Mouse (Mus musculus): ENCODE measurements around the gene Zfpm1. TPM values are rescaled to one million over a fixed set of nuclear protein-coding genes. Genes with fewer than 3 reads are reported as not detected.

The Zfpm1 gene
- polyA plus RNA-seq, 1 experiment: 20.7 TPM

GRCm38 (mm10) chr8:122281317-122282034 is 465 bp upstream of the Zfpm1 start:
- Histone ChIP-seq H3ac (ENCODE audit: control insufficient read depth, insufficient read length, low read depth) (peak overlapping the region; percentile 51), H3K4me3 (ENCODE audit: insufficient read depth, poor library complexity, severe bottlenecking) (peak overlapping the region; percentile 44), H3K79me3 (ENCODE audit: low read depth) (peaks cover 1% of the 10 kb centered on the region), H3K36me3 (ENCODE audit: control insufficient read depth, insufficient read depth) (no peaks in the 10 kb centered on the region), H3K79me2 (ENCODE audit: control insufficient read depth, insufficient read depth) (peaks cover 15% of the 10 kb centered on the region), H3K27me3 (ENCODE audit: control insufficient read depth, insufficient read depth, insufficient read length) (no peaks in the 10 kb centered on the region)
- TF ChIP-seq MAX (IDR thresholded peaks at IDR 0.05): peak; percentile 12
- no peak for TF ChIP-seq MYOG (IDR thresholded peaks at IDR 0.05; ENCODE audit: control insufficient read depth, extremely low read depth, insufficient read length)

DNA sequence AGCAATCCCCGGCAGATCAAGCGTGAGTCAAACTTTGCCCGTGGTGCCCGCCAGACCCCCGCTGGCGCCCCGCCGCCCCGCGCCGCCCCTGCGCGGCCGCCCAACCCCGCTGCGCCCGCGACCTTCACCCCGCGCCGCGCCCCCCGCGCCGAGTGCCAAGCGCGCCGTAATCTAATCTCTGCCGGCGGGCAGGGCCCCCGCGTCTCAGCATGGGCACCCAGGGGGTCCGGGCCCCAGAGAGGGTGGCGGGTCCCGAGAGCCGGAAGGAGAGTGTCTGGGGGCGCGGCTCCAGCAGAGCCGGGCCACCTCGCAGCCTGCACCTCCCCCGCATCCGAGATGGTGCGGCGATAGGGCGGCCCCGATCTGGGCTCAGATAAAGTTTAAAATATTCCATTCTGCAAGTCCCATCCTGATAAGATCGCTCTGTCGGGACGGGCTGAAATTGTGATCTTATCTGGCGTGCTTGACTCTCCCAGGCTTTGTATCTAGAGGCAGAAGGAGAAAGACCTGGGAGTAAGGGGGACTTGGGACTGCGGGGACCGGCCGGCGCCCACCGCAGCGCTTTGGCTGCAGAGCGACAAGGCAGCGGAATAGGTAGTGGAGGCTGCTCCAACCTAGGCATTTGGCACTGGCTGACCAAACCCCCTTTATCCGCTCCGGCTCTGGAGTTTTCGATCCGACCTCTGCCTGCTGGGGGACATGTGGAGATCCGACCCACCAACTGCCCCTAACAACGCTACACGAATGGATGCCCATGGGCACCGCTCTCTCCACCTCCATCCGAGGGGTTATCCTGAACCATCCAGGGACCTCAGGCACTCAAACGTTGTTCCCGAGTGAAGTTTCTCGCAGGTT is 787 bp downstream of the Zfpm1 start:
- peak overlapping the region; percentile 44 for H3K4me3 ChIP-seq (ENCODE audit: insufficient read depth, poor library complexity, severe bottlenecking)

DNA sequence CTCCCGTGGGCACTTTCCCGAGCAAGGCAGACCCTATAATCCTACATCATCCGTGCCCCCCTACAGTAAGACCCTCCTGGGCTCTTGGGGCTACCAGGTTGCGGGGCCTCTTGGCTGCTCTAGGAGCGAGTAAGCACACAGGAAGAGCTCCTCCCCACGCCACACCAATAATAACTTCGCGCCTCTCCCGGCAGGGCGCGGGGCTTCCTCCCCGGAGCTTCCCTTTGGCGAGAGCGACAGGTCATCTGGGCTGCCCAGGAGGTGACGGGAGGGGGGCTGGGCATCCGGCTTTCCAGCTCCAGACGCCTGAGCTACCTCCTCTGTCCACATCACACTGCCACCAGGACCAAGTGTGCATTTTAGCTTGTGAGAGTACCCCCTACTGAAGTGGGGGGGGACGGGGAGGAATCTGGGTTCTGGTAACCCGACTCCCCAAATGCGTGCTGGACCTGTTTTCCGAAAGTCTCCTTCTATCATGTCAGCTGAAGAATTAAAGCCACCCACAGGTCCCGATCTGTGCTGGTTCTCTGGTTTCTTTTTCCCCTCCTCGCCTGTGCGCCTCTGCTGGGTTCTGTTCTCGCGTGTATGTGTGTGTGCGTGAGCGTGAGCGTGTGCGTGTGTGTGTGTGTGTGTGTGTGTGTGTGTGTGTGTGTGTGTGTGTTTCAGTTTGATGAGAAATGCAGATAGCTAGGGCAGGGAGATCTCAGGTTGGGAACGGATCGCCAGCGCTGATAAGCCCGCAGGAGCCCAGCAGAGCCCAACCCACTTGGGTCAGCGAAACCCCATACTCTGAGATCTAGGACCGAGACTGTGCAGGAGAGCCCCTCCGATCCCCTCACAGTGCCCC is 1.6 kb downstream of the Zfpm1 start:
- Histone ChIP-seq H3K36me3 (ENCODE audit: control insufficient read depth, insufficient read depth) (no peaks in the 10 kb centered on the region), H3K27me3 (ENCODE audit: control insufficient read depth, insufficient read depth, insufficient read length) (no peaks in the 10 kb centered on the region), H3K4me3 (ENCODE audit: insufficient read depth, poor library complexity, severe bottlenecking) (peak overlapping the region; percentile 44), H3K79me2 (ENCODE audit: control insufficient read depth, insufficient read depth) (peaks cover 32% of the 10 kb centered on the region), H3K79me3 (ENCODE audit: low read depth) (peaks cover 1% of the 10 kb centered on the region), H3ac (ENCODE audit: control insufficient read depth, insufficient read length, low read depth) (peak overlapping the region; percentile 25)
- TF ChIP-seq CTCF (IDR thresholded peaks at IDR 0.05; ENCODE audit: control insufficient read depth, insufficient read depth, insufficient read length) (no peak), MYOG (IDR thresholded peaks at IDR 0.05; ENCODE audit: control insufficient read depth, extremely low read depth, insufficient read length) (no peak), USF1 (IDR thresholded peaks at IDR 0.05; ENCODE audit: low read depth) (no peak), CEBPB (IDR thresholded peaks at IDR 0.05; ENCODE audit: low read depth) (no peak), MAX (IDR thresholded peaks at IDR 0.05) (no peak), FOSL1 (IDR thresholded peaks at IDR 0.05; ENCODE audit: insufficient read depth, low read length, poor library complexity, severe bottlenecking) (no peak), MYOD1 (IDR thresholded peaks at IDR 0.05; ENCODE audit: control insufficient read depth, insufficient read length, low read depth) (no peak)

More for the DNA sequence above, 787 bp downstream of the Zfpm1 start:
- no peaks in the 10 kb centered on the region for H3K36me3 ChIP-seq (ENCODE audit: control insufficient read depth, insufficient read depth)
- H3ac ChIP-seq (ENCODE audit: control insufficient read depth, insufficient read length, low read depth): peak overlapping the region; percentile 25
- peaks cover 26% of the 10 kb centered on the region for H3K79me2 ChIP-seq (ENCODE audit: control insufficient read depth, insufficient read depth)
- H3K27me3 ChIP-seq (ENCODE audit: control insufficient read depth, insufficient read depth, insufficient read length): no peaks in the 10 kb centered on the region
- H3K79me3 ChIP-seq (ENCODE audit: low read depth): peaks cover 1% of the 10 kb centered on the region
- TF ChIP-seq MAX (IDR thresholded peaks at IDR 0.05): no peak
- no peak for TF ChIP-seq USF1 (IDR thresholded peaks at IDR 0.05; ENCODE audit: low read depth)

DNA sequence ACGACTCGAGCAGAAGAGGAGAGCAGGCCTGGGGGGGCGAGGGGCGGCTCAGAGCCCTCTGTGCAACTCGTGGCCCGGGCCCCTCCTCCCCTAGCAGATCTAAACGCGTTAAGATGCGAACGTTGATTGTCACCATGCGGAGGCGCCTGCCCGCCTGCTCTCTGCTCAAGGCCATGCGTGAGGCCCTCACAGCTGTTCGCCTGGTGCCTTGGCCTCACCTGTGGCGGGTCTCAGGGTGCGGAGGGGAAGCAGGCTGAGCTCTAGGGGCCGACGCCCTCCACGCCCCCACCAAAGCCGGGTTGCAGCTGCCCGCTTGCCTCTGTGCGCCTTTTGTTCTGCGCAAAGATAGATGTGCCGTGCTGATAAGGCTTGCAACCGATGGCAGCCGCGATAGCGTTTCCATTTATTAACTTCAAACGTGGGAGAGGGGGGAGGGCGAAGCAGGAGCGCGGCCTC is 2.3 kb downstream of the Zfpm1 start:
- Histone ChIP-seq H3K79me2 (ENCODE audit: control insufficient read depth, insufficient read depth) (peaks cover 34% of the 10 kb centered on the region), H3K27me3 (ENCODE audit: control insufficient read depth, insufficient read depth, insufficient read length) (no peaks in the 10 kb centered on the region), H3K79me3 (ENCODE audit: low read depth) (peaks cover 1% of the 10 kb centered on the region), H3ac (ENCODE audit: control insufficient read depth, insufficient read length, low read depth) (peak overlapping the region; percentile 31), H3K4me3 (ENCODE audit: insufficient read depth, poor library complexity, severe bottlenecking) (no peak overlapping the region), H3K36me3 (ENCODE audit: control insufficient read depth, insufficient read depth) (no peaks in the 10 kb centered on the region)
- TF ChIP-seq MYOD1 (IDR thresholded peaks at IDR 0.05; ENCODE audit: control insufficient read depth, insufficient read length, low read depth) (no peak), FOSL1 (IDR thresholded peaks at IDR 0.05; ENCODE audit: insufficient read depth, low read length, poor library complexity, severe bottlenecking) (no peak), CTCF (IDR thresholded peaks at IDR 0.05; ENCODE audit: control insufficient read depth, insufficient read depth, insufficient read length) (no peak), USF1 (IDR thresholded peaks at IDR 0.05; ENCODE audit: low read depth) (no peak), CEBPB (IDR thresholded peaks at IDR 0.05; ENCODE audit: low read depth) (no peak), MAX (IDR thresholded peaks at IDR 0.05) (no peak), MYOG (IDR thresholded peaks at IDR 0.05; ENCODE audit: control insufficient read depth, extremely low read depth, insufficient read length) (no peak)

GRCm38 (mm10) chr8:122284659-122285261 is 2.8 kb downstream of the Zfpm1 start:
- peaks cover 34% of the 10 kb centered on the region for H3K79me2 ChIP-seq (ENCODE audit: control insufficient read depth, insufficient read depth)
- H3K27me3 ChIP-seq (ENCODE audit: control insufficient read depth, insufficient read depth, insufficient read length): no peaks in the 10 kb centered on the region
- no peak overlapping the region for H3ac ChIP-seq (ENCODE audit: control insufficient read depth, insufficient read length, low read depth)
- no peak overlapping the region for H3K4me3 ChIP-seq (ENCODE audit: insufficient read depth, poor library complexity, severe bottlenecking)
- H3K36me3 ChIP-seq (ENCODE audit: control insufficient read depth, insufficient read depth): no peaks in the 10 kb centered on the region
- H3K79me3 ChIP-seq (ENCODE audit: low read depth): peaks cover 1% of the 10 kb centered on the region
- TF ChIP-seq MYOD1 (IDR thresholded peaks at IDR 0.05; ENCODE audit: control insufficient read depth, insufficient read length, low read depth) (no peak), USF1 (IDR thresholded peaks at IDR 0.05; ENCODE audit: low read depth) (no peak), CEBPB (IDR thresholded peaks at IDR 0.05; ENCODE audit: low read depth) (no peak), CTCF (IDR thresholded peaks at IDR 0.05; ENCODE audit: control insufficient read depth, insufficient read depth, insufficient read length) (no peak), FOSL1 (IDR thresholded peaks at IDR 0.05; ENCODE audit: insufficient read depth, low read length, poor library complexity, severe bottlenecking) (no peak), MAX (IDR thresholded peaks at IDR 0.05) (no peak), MYOG (IDR thresholded peaks at IDR 0.05; ENCODE audit: control insufficient read depth, extremely low read depth, insufficient read length) (no peak)

All from C2C12 (cell line).